Mouse (Mus musculus) heart, adult 2 months (tissue): ENCODE results near the gene Usp4. TPM values are rescaled to one million over a fixed set of nuclear protein-coding genes. Genes with fewer than 3 reads are reported as not detected.

Source experiments
- DNase-seq, 2 experiments: peaks; one replicate each; pipeline ENCODE4 v3.0.0; 2021
- H3K27ac ChIP-seq: fragments of 200-600 bp; 2 replicates; pipeline ENCODE4 v1.8.1; 2022
- H3K27me3 ChIP-seq: fragments of 200-500 bp; 2 replicates; pipeline ENCODE4 v1.6.1; 2012; ENCODE audit warnings: mild to moderate bottlenecking, low read length, inconsistent platforms, mixed read lengths; ENCODE audit not compliant: control insufficient read depth, insufficient read depth
- H3K36me3 ChIP-seq: fragments of 200-500 bp; 2 replicates; pipeline ENCODE4 v1.6.1; 2012; ENCODE audit warnings: low read length, inconsistent platforms; ENCODE audit not compliant: control insufficient read depth, insufficient read depth
- H3K4me1 ChIP-seq: fragments of 200-500 bp; 2 replicates; pipeline ENCODE4 v1.6.1; 2011; ENCODE audit warnings: low read length; ENCODE audit not compliant: control insufficient read depth, insufficient read depth
- H3K4me3 ChIP-seq: fragments of 200-600 bp; 2 replicates; pipeline ENCODE4 v1.8.1; 2022
- H3K79me2 ChIP-seq: fragments of 200-500 bp; replicated peaks from 2 replicates; pipeline ENCODE4 v1.6.1; 2012; ENCODE audit warnings: mild to moderate bottlenecking, inconsistent platforms, low read length, moderate library complexity, mixed read lengths; ENCODE audit not compliant: control insufficient read depth, insufficient read depth
- H3K9ac ChIP-seq: fragments of 200-500 bp; 2 replicates; pipeline ENCODE4 v1.6.1; 2012; ENCODE audit warnings: low read depth, mild to moderate bottlenecking, control low read depth, inconsistent platforms, low read length, mixed read lengths
- CTCF ChIP-seq: fragments of 200-600 bp; IDR thresholded peaks from 2 replicates; pipeline ENCODE4 v1.8.1; 2022; ENCODE audit warnings: antibody characterized with exemption, mild to moderate bottlenecking, moderate library complexity
- EP300 ChIP-seq: fragments of 200-500 bp; IDR thresholded peaks from 2 replicates; pipeline ENCODE4 v1.6.1; 2011; ENCODE audit warnings: low read depth, low read length, control low read depth; ENCODE audit not compliant: insufficient read depth
- POLR2A ChIP-seq: fragments of 200-500 bp; IDR thresholded peaks from 2 replicates; pipeline ENCODE4 v1.6.1; 2011; ENCODE audit warnings: mild to moderate bottlenecking, low read depth, low read length, control low read depth; ENCODE audit not compliant: insufficient read depth
- WGBS: fragments of 180-500 bp; shearing (Covaris S2); methylation state at CpG from one replicate; pipeline ENCODE4 v1.1.7; 2018; 5-methylcytosine and 5-hydroxymethylcytosine counted together
- intact Hi-C: fragments of 180-260 bp; cut with DNase I; formaldehyde crosslinking; loops from one replicate; pipeline ENCODE4 v1.15.1; 2025
- polyA plus RNA-seq: library from polyadenylated mRNA; depleted of rRNA; stranded (reverse); fragments of >200 nt; gene quantifications from 2 replicates; pipeline ENCODE4 v1.2.3, GENCODE M21; 2012
- total RNA-seq, 2 experiments: library from RNA; stranded (reverse); gene quantifications; 2 replicates each; pipeline ENCODE4 v1.2.3; 2021

The Usp4 gene
- total and polyA plus RNA-seq, 3 experiments: 52.7 to 74.8 (median 66.1) TPM

- H3K36me3 ChIP-seq: peaks cover 50% of the 10 kb centered on the region
- no peak overlapping the region for H3K27ac ChIP-seq
- H3K4me1 ChIP-seq: peaks cover 7% of the 10 kb centered on the region
- no peak for DNase-seq
- TF ChIP-seq CTCF (no peak), EP300 (no peak), POLR2A (no peak)
- peaks cover 10% of the 10 kb centered on the region for H3K79me2 ChIP-seq
- intact Hi-C loops: no loop called here
- 80% methylated on average over 1 of the region's 1 CpGs for WGBS
- H3K9ac ChIP-seq: no peak overlapping the region
- no peaks in the 10 kb centered on the region for H3K27me3 ChIP-seq
- no peak overlapping the region for H3K4me3 ChIP-seq
Observed at GRCm38 (mm10) chr9:108324784-108325183, 22.9 kb upstream of the Usp4 start.

GRCm38 (mm10) chr9:108325811-108326210 lies 21.8 kb upstream of the Usp4 start:
- Histone ChIP-seq H3K36me3 (peaks cover 46% of the 10 kb centered on the region), H3K4me3 (no peak overlapping the region), H3K4me1 (peaks cover 7% of the 10 kb centered on the region), H3K27ac (no peak overlapping the region), H3K9ac (no peak overlapping the region), H3K79me2 (peaks cover 8% of the 10 kb centered on the region), H3K27me3 (no peaks in the 10 kb centered on the region)
- WGBS: 72% methylated on average over 2 of the region's 2 CpGs
- intact Hi-C loops: no loop called here
- TF ChIP-seq CTCF (no peak), POLR2A (no peak), EP300 (no peak)
- no peak for DNase-seq

- intact Hi-C loops: loop anchor here (2.0 kb wide), 1 partner anchor 29 kb away; no protein-coding TSS in a partner anchor
- no peaks in the 10 kb centered on the region for H3K27me3 ChIP-seq
- WGBS: 49% methylated on average over 10 of the region's 10 CpGs
- no peaks in the 10 kb centered on the region for H3K79me2 ChIP-seq
- TF ChIP-seq EP300 (no peak), CTCF (no peak), POLR2A (no peak)
- peaks cover 12% of the 10 kb centered on the region for H3K4me1 ChIP-seq
- H3K9ac ChIP-seq: no peak overlapping the region
- peak overlapping the region; percentile 96 for H3K27ac ChIP-seq
- H3K36me3 ChIP-seq: peaks cover 15% of the 10 kb centered on the region
- H3K4me3 ChIP-seq: no peak overlapping the region
- no peak for DNase-seq
Observed at GRCm38 (mm10) chr9:108337848-108338550, 9.7 kb upstream of the Usp4 start.

- Histone ChIP-seq H3K9ac (no peak overlapping the region), H3K36me3 (peaks cover 15% of the 10 kb centered on the region), H3K27me3 (no peaks in the 10 kb centered on the region), H3K4me3 (peak overlapping the region; percentile 65; the same call in 1 of the 2 replicates), H3K79me2 (no peaks in the 10 kb centered on the region), H3K4me1 (peaks cover 12% of the 10 kb centered on the region), H3K27ac (peak overlapping the region; percentile 96)
- TF ChIP-seq EP300 (no peak), POLR2A (no peak), CTCF (no peak)
- WGBS: 21% methylated on average over 6 of the region's 6 CpGs
- no peak for DNase-seq
- intact Hi-C loops: loop anchor here (2.0 kb wide), 1 partner anchor 30 kb away; no protein-coding TSS in a partner anchor
Observed at GRCm38 (mm10) chr9:108338551-108338885, 9.1 kb upstream of the Usp4 start.

GRCm38 (mm10) chr9:108338886-108339781 lies 8.5 kb upstream of the Usp4 start, which contains the start of gene Gpx1:
Gpx1 (plus strand) TSS chr9:108338903.
- peak; percentile 91 to 96 for DNase-seq
- intact Hi-C loops: loop anchor here (1.0 to 2.0 kb wide), 2 partner anchors 8 to 30 kb away; partner anchors contain the start of gene Usp4
- Histone ChIP-seq H3K27ac (peak within 1 kb of the TSS; percentile 96), H3K36me3 (peaks cover 14% of the 10 kb centered on the region), H3K9ac (peak within 1 kb of the TSS; percentile 90), H3K27me3 (no peaks in the 10 kb centered on the region), H3K4me3 (peak within 1 kb of the TSS; percentile 65), H3K4me1 (peaks cover 12% of the 10 kb centered on the region), H3K79me2 (no peaks in the 10 kb centered on the region)
- under 1% methylated on average over 49 of the region's 49 CpGs for WGBS
- TF ChIP-seq CTCF (no peak; the same call in 1 of the 2 replicates), POLR2A (peak; percentile 100), EP300 (peak; percentile 94)
